Mouse (Mus musculus) MEL (cell line): Measurements from ENCODE around the gene Aldh3b3. TPM values are rescaled to one million over a fixed set of nuclear protein-coding genes. Genes with fewer than 3 reads are reported as not detected.

Source experiments
- DNase-seq: peaks from one replicate; pipeline ENCODE4 v3.0.0; 2011; ENCODE audit warnings: low read depth, low spot score
- H3K27ac ChIP-seq: 2 replicates; pipeline ENCODE4 v1.5.1; 2012; ENCODE audit warnings: low read depth, mild to moderate bottlenecking, control low read depth, low read length, moderate library complexity; ENCODE audit not compliant: control insufficient read depth
- H3K27me3 ChIP-seq, 2 experiments: fragments of 150-350 bp in 1 of 2; sonication (generic) in 1 of 2; 2 replicates each; pipeline ENCODE4 v1.6.1; 2012; ENCODE audit warnings: low read length in 2 of 2, mild to moderate bottlenecking in 2 of 2, improper control_type of control experiment in 1 of 2, moderate library complexity in 1 of 2; ENCODE audit not compliant: insufficient read depth in 2 of 2, control insufficient read depth in 1 of 2
- H3K36me3 ChIP-seq, 2 experiments: 2 replicates each; pipeline ENCODE4 v1.6.1; 2012 to 2014; ENCODE audit warnings: low read length in 2 of 2, improper control_type of control experiment in 1 of 2, inconsistent platforms in 1 of 2, mild to moderate bottlenecking in 1 of 2; ENCODE audit not compliant: insufficient read depth in 2 of 2, control insufficient read depth in 1 of 2
- H3K4me1 ChIP-seq, 2 experiments: fragments of 150-350 bp in 1 of 2; sonication (generic) in 1 of 2; 2 replicates each; pipeline ENCODE4 v1.6.1; 2012; ENCODE audit warnings: low read length in 2 of 2, improper control_type of control experiment in 1 of 2, mild to moderate bottlenecking in 1 of 2; ENCODE audit not compliant: insufficient read depth in 2 of 2, control insufficient read depth in 1 of 2
- H3K4me3 ChIP-seq, 2 experiments: fragments of 150-350 bp in 1 of 2; sonication (generic) in 1 of 2; 2 replicates each; pipeline ENCODE4 v1.5.1; 2012; ENCODE audit warnings: low read depth in 2 of 2, low read length in 2 of 2, mild to moderate bottlenecking in 2 of 2, moderate library complexity in 2 of 2, control low read depth in 1 of 2, improper control_type of control experiment in 1 of 2; ENCODE audit not compliant: control insufficient read depth in 1 of 2, insufficient read depth in 1 of 2
- H3K79me2 ChIP-seq: 2 replicates; pipeline ENCODE4 v1.6.1; 2012; ENCODE audit warnings: mild to moderate bottlenecking, low read length, moderate library complexity; ENCODE audit not compliant: control insufficient read depth, poor library complexity, insufficient read depth
- H3K9ac ChIP-seq: 2 replicates; pipeline ENCODE4 v1.6.1; 2012; ENCODE audit warnings: low read depth, mild to moderate bottlenecking, control low read depth, low read length, moderate library complexity; ENCODE audit not compliant: control insufficient read depth, poor library complexity, severe bottlenecking
- H3K9me3 ChIP-seq: fragments of 150-350 bp; sonication (generic); replicated peaks from 2 replicates; pipeline ENCODE4 v1.6.1; 2012; ENCODE audit warnings: mild to moderate bottlenecking, low read length, improper control_type of control experiment, moderate library complexity; ENCODE audit not compliant: insufficient read depth
- MYB ChIP-seq: IDR thresholded peaks from 2 replicates; pipeline ENCODE4 v1.6.1; 2011; ENCODE audit warnings: mild to moderate bottlenecking, low read depth, low read length, improper control_type of control experiment
- POLR2AphosphoS5 ChIP-seq: IDR thresholded peaks from 2 replicates; pipeline ENCODE4 v1.6.1; 2012; ENCODE audit warnings: low read depth, borderline replicate concordance, mild to moderate bottlenecking, inconsistent platforms, low read length, moderate library complexity, mixed read lengths
- RAD21 ChIP-seq: IDR thresholded peaks from 2 replicates; pipeline ENCODE4 v1.6.1; 2011; ENCODE audit warnings: mild to moderate bottlenecking, low read depth, low read length, improper control_type of control experiment
- RCOR1 ChIP-seq: IDR thresholded peaks from 2 replicates; pipeline ENCODE4 v1.6.1; 2012; ENCODE audit warnings: low read depth, mild to moderate bottlenecking, inconsistent platforms, low read length, improper control_type of control experiment
- TAL1 ChIP-seq: IDR thresholded peaks from 2 replicates; pipeline ENCODE4 v1.6.1; 2012; ENCODE audit warnings: mild to moderate bottlenecking, inconsistent platforms, low read length, moderate library complexity, mixed read lengths
- TBP ChIP-seq: IDR thresholded peaks from 2 replicates; pipeline ENCODE4 v1.8.0; 2011; ENCODE audit warnings: low read depth, low read length, improper control_type of control experiment
- USF2 ChIP-seq, 2 experiments: IDR thresholded peaks; 2 replicates each; pipeline ENCODE4 v1.6.1; 2011 to 2012; ENCODE audit warnings: improper control_type of control experiment in 2 of 2, low read length in 2 of 2, borderline replicate concordance in 1 of 2, inconsistent platforms in 1 of 2, low read depth in 1 of 2, mild to moderate bottlenecking in 1 of 2; ENCODE audit not compliant: insufficient read depth in 1 of 2
- ZC3H11A ChIP-seq: IDR thresholded peaks from 2 replicates; pipeline ENCODE4 v1.6.1; 2012; ENCODE audit warnings: low read depth, mild to moderate bottlenecking, inconsistent platforms, low read length, improper control_type of control experiment
- polyA plus RNA-seq, 2 experiments: library from polyadenylated mRNA; stranded (reverse) in 1 of 2; unstranded in 1 of 2; fragments of >175 nt in 1 of 2; fragments of >200 nt in 1 of 2; gene quantifications; 2 replicates each; pipeline versions ENCODE4 v1.2.1 to v1.2.4; 2012; ENCODE audit warnings: low replicate concordance in 2 of 2, low read depth in 1 of 2; ENCODE audit not compliant: insufficient read length in 2 of 2, insufficient read depth in 1 of 2, missing spikeins in 1 of 2
- total RNA-seq: library from RNA; depleted of rRNA; stranded (reverse); fragments of 300-350 nt; gene quantifications from 2 replicates; pipeline ENCODE4 v1.2.3, GENCODE M21; 2012

Gene Aldh3b3
- total and polyA plus RNA-seq, 3 experiments: not detected

DNA sequence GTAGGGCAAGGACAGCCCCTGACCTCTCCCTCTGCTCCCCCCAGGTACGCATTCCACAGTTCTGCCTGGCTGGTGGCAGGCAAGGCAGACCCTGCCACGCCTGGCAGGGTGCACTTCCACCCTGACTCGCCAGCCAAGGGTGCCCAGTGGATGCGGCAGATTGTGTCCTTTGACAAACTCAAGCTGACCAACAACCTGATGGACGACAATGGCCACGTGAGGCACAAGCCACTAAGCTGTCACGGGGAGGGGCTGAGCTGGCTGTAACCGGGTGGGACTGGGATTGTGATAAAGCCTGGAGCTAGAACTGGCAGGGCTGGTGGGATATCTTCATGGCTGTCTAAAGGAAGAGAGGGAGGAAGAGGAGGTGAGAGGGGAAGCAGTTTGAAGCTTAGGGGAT, 38.8 kb downstream of the Aldh3b3 start:
- Histone ChIP-seq H3K27ac (no peak overlapping the region), H3K36me3 (peaks cover 0 to 6% of the 10 kb centered on the region in 2 experiments; a peak in 2 of 4 replicates), H3K27me3 (peaks cover 3 to 8% of the 10 kb centered on the region in 2 experiments), H3K9me3 (no peaks in the 10 kb centered on the region), H3K9ac (no peak overlapping the region)
- DNase-seq: no peak
- no peak for TF ChIP-seq RAD21
- no peak for TF ChIP-seq ZC3H11A
- TF ChIP-seq, all 39 proteins: peak for 0
- peaks cover 0 to 15% of the 10 kb centered on the region in 2 experiments; a peak in 2 of 4 replicates for H3K4me1 ChIP-seq
- H3K79me2 ChIP-seq: peaks cover 1% of the 10 kb centered on the region; the same call in 1 of the 2 replicates
- H3K4me3 ChIP-seq: no peak overlapping the region

DNA sequence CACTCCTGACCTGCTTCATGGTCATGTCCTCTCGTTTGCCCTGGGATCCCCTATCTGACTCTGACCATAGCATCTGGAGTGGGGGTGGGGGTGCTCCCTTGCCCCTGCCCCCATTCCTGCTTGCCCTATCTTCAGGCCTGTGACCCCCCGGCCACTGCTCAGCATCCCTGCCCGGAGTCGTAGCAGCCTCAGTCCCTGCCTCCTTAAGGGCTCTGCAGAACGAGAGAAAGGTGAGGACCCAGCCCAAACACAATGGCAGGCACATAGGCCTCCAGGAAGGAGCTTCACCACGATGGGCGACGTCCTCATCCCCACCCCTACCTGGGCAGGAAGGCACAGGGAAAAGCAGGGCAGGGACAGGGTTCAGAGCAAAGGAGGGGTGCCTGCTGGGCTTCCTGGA, 39.9 kb downstream of the Aldh3b3 start:
- Histone ChIP-seq H3K4me3 (no peak overlapping the region), H3K9ac (no peak overlapping the region), H3K27ac (no peak overlapping the region), H3K4me1 (peaks cover 0 to 15% of the 10 kb centered on the region in 2 experiments; a peak in 2 of 4 replicates), H3K36me3 (peaks cover 0 to 6% of the 10 kb centered on the region in 2 experiments; a peak in 2 of 4 replicates), H3K9me3 (no peaks in the 10 kb centered on the region), H3K27me3 (peaks cover 1 to 8% of the 10 kb centered on the region in 2 experiments), H3K79me2 (peaks cover 1% of the 10 kb centered on the region; the same call in 1 of the 2 replicates)
- TF ChIP-seq USF2 (IDR thresholded peaks at IDR 0.05; ENCODE audit: borderline replicate concordance in 1 of 2, insufficient read depth in 1 of 2, low read depth in 1 of 2, low read length in 2 of 2) (no peak), RCOR1 (no peak)
- no peak for DNase-seq

DNA sequence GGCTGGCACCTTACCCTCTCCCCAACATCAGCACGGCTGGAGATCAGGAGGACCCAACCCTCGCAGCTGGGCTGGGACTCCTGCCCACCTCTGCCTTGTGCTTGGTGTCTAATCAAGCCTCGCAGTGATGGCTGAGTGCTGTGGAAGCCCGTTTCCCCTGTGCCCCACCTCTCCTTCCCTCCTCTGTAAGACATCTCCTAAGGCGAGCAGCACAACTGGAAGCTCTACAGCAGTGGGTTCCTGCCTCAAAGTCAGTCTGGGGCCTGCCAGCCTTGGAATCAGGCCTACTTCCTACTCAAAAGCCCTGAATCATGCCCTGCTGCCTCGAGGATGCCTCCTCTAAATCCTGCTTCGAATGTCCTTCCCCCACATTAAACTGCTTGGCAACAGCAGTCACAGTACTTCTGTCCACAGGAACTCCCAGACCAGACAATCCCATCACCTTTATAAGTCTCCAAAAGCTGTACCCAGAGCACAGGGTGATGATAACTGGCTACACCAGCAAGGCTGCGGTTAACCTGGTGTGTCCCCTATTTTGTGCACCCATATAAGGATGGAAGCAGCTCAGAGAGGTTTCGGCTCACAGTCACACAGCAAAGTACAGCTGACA, 40.8 kb downstream of the Aldh3b3 start:
- H3K9ac ChIP-seq: peak overlapping the region; percentile 65
- H3K4me3 ChIP-seq: peak overlapping the region; percentile 67 to 80

More for the DNA sequence above, 40.8 kb downstream of the Aldh3b3 start:
- H3K27ac ChIP-seq: peak overlapping the region; percentile 46
- no peaks in the 10 kb centered on the region for H3K9me3 ChIP-seq
- H3K36me3 ChIP-seq: peaks cover 0 to 6% of the 10 kb centered on the region in 2 experiments; a peak in 2 of 4 replicates
- H3K79me2 ChIP-seq: peaks cover 1% of the 10 kb centered on the region; the same call in 1 of the 2 replicates
- peak; percentile 64 for DNase-seq
- H3K27me3 ChIP-seq: peaks cover 1 to 3% of the 10 kb centered on the region in 2 experiments
- no peak for TF ChIP-seq RAD21
- no peak for TF ChIP-seq MYB
- no peak for TF ChIP-seq TAL1
- TF ChIP-seq TBP: no peak
- TF ChIP-seq POLR2AphosphoS5: no peak
- peaks cover 0 to 15% of the 10 kb centered on the region in 2 experiments; a peak in 2 of 4 replicates for H3K4me1 ChIP-seq
